Mouse (Mus musculus) midbrain, embryonic 10.5 days (tissue): Measurements from ENCODE around the gene Timm10. TPM values are rescaled to one million over a fixed set of nuclear protein-coding genes. Genes with fewer than 3 reads are reported as not detected.

Source experiments
- DNase-seq: peaks from one replicate; pipeline ENCODE4 v3.0.0-alpha.2; 2017; ENCODE audit warnings: low spot score
- H3K27ac ChIP-seq: fragments of 300-500 bp; sonication (generic); replicated peaks from 2 replicates; pipeline ENCODE4 v1.5.1; 2016; ENCODE audit warnings: mild to moderate bottlenecking
- H3K27me3 ChIP-seq: fragments of 300-500 bp; sonication (generic); 2 replicates; pipeline ENCODE4 v1.6.1; 2016; ENCODE audit warnings: low read depth, mild to moderate bottlenecking; ENCODE audit not compliant: poor library complexity, severe bottlenecking
- H3K36me3 ChIP-seq: fragments of 300-500 bp; sonication (generic); 2 replicates; pipeline ENCODE4 v1.6.1; 2016; ENCODE audit warnings: mild to moderate bottlenecking, moderate library complexity
- H3K4me1 ChIP-seq: fragments of 300-500 bp; sonication (generic); 2 replicates; pipeline ENCODE4 v1.6.1; 2016
- H3K4me3 ChIP-seq: fragments of 300-500 bp; sonication (generic); 2 replicates; pipeline ENCODE4 v1.5.1; 2016; ENCODE audit warnings: mild to moderate bottlenecking, moderate library complexity
- H3K9me3 ChIP-seq: fragments of 300-500 bp; sonication (generic); replicated peaks from 2 replicates; pipeline ENCODE4 v1.6.1; 2016; ENCODE audit warnings: mild to moderate bottlenecking
- WGBS: fragments of 180-500 bp; shearing (Covaris S2); methylation state at CpG from one replicate; pipeline ENCODE4 v1.1.7; 2016; 5-methylcytosine and 5-hydroxymethylcytosine counted together
- polyA plus RNA-seq: library from polyadenylated mRNA; unstranded; fragments of >200 nt; fragmentation: Nextera tagmentation; extraction: Ambion mirVana; gene quantifications from 2 replicates; pipeline ENCODE4 v1.2.1, GENCODE M21; 2016

Gene Timm10
- 56.4 and 64.0 TPM in 2 replicates for polyA plus RNA-seq

- Histone ChIP-seq H3K27ac (peak within 1 kb of the TSS; percentile 82), H3K36me3 (peaks cover 25% of the 10 kb centered on the region), H3K9me3 (no peaks in the 10 kb centered on the region), H3K4me3 (peak within 1 kb of the TSS; percentile 72), H3K27me3 (no peaks in the 10 kb centered on the region), H3K4me1 (peaks cover 15% of the 10 kb centered on the region)
- DNase-seq: peak; percentile 93
- under 1% methylated on average over 34 of the region's 34 CpGs for WGBS
Observed at GRCm38 (mm10) chr2:84826488-84827282, at the start of gene Timm10. TSS of gene Timm10 (plus strand) at chr2:84826997.

GRCm38 (mm10) chr2:84777706-84778105 lies 49.1 kb upstream of the Timm10 start:
- Histone ChIP-seq H3K27me3 (0 out of 2 replicates have a peak, but pooled peaks cover 4% of the 10 kb centered on the region), H3K36me3 (no peaks in the 10 kb centered on the region), H3K4me3 (no peak overlapping the region), H3K27ac (peak overlapping the region; percentile 46), H3K9me3 (no peaks in the 10 kb centered on the region), H3K4me1 (peaks cover 34% of the 10 kb centered on the region)
- WGBS: 61% methylated on average over 3 of the region's 3 CpGs
- no peak for DNase-seq

GRCm38 (mm10) chr2:84779210-84779609 lies 47.6 kb upstream of the Timm10 start:
- Histone ChIP-seq H3K4me3 (no peak overlapping the region), H3K36me3 (no peaks in the 10 kb centered on the region), H3K27ac (no peak overlapping the region), H3K4me1 (peaks cover 21% of the 10 kb centered on the region), H3K9me3 (no peaks in the 10 kb centered on the region), H3K27me3 (no peaks in the 10 kb centered on the region)
- no peak for DNase-seq
- 63% methylated on average over 6 of the region's 6 CpGs for WGBS

GRCm38 (mm10) chr2:84783315-84783714 lies 43.5 kb upstream of the Timm10 start:
- no peaks in the 10 kb centered on the region for H3K27me3 ChIP-seq
- DNase-seq: no peak
- H3K27ac ChIP-seq: no peak overlapping the region
- H3K36me3 ChIP-seq: no peaks in the 10 kb centered on the region
- no peaks in the 10 kb centered on the region for H3K9me3 ChIP-seq
- no peak overlapping the region for H3K4me3 ChIP-seq
- WGBS: 90% methylated on average over 1 of the region's 1 CpGs
- H3K4me1 ChIP-seq: no peaks in the 10 kb centered on the region

GRCm38 (mm10) chr2:84783840-84784566 lies 42.8 kb upstream of the Timm10 start:
- 88% methylated on average over 3 of the region's 3 CpGs for WGBS
- no peaks in the 10 kb centered on the region for H3K9me3 ChIP-seq
- H3K27ac ChIP-seq: no peak overlapping the region
- H3K36me3 ChIP-seq: no peaks in the 10 kb centered on the region
- no peak for DNase-seq
- no peaks in the 10 kb centered on the region for H3K27me3 ChIP-seq
- no peaks in the 10 kb centered on the region for H3K4me1 ChIP-seq
- H3K4me3 ChIP-seq: no peak overlapping the region

GRCm38 (mm10) chr2:84788316-84788715 lies 38.5 kb upstream of the Timm10 start:
- H3K9me3 ChIP-seq: no peaks in the 10 kb centered on the region
- H3K27ac ChIP-seq: no peak overlapping the region
- H3K4me3 ChIP-seq: no peak overlapping the region
- WGBS: 85% methylated on average over 3 of the region's 3 CpGs
- H3K4me1 ChIP-seq: 0 out of 2 replicates have a peak, but pooled peaks cover 8% of the 10 kb centered on the region
- H3K27me3 ChIP-seq: no peaks in the 10 kb centered on the region
- no peaks in the 10 kb centered on the region for H3K36me3 ChIP-seq
- no peak for DNase-seq

GRCm38 (mm10) chr2:84790418-84790817 lies 36.4 kb upstream of the Timm10 start:
- 55% methylated on average over 9 of the region's 9 CpGs for WGBS
- no peak overlapping the region for H3K27ac ChIP-seq
- peaks cover 14% of the 10 kb centered on the region; the same call in 1 of the 2 replicates for H3K9me3 ChIP-seq
- no peak overlapping the region for H3K4me3 ChIP-seq
- no peaks in the 10 kb centered on the region for H3K36me3 ChIP-seq
- no peaks in the 10 kb centered on the region for H3K27me3 ChIP-seq
- 0 out of 2 replicates have a peak, but pooled peaks cover 8% of the 10 kb centered on the region for H3K4me1 ChIP-seq
- DNase-seq: no peak

GRCm38 (mm10) chr2:84792516-84792915 lies 34.3 kb upstream of the Timm10 start:
- 91% methylated on average over 3 of the region's 3 CpGs for WGBS
- Histone ChIP-seq H3K4me1 (0 out of 2 replicates have a peak, but pooled peaks cover 8% of the 10 kb centered on the region), H3K27ac (no peak overlapping the region), H3K27me3 (no peaks in the 10 kb centered on the region), H3K36me3 (no peaks in the 10 kb centered on the region), H3K9me3 (peaks cover 20% of the 10 kb centered on the region; the same call in 1 of the 2 replicates), H3K4me3 (no peak overlapping the region)
- no peak for DNase-seq

GRCm38 (mm10) chr2:84793154-84793553 lies 33.6 kb upstream of the Timm10 start:
- Histone ChIP-seq H3K9me3 (peaks cover 20% of the 10 kb centered on the region; the same call in 1 of the 2 replicates), H3K36me3 (no peaks in the 10 kb centered on the region), H3K27ac (no peak overlapping the region), H3K4me1 (peaks cover 14% of the 10 kb centered on the region; the same call in 1 of the 2 replicates), H3K4me3 (no peak overlapping the region), H3K27me3 (no peaks in the 10 kb centered on the region)
- 92% methylated on average over 3 of the region's 3 CpGs for WGBS
- no peak for DNase-seq

GRCm38 (mm10) chr2:84793871-84794270 lies 32.9 kb upstream of the Timm10 start:
- H3K27ac ChIP-seq: no peak overlapping the region
- 88% methylated on average over 3 of the region's 3 CpGs for WGBS

GRCm38 (mm10) chr2:84797833-84798492 lies 28.8 kb upstream of the Timm10 start:
- Histone ChIP-seq H3K9me3 (peaks cover 20% of the 10 kb centered on the region; the same call in 1 of the 2 replicates), H3K27ac (peak overlapping the region; percentile 86), H3K4me3 (peak overlapping the region; percentile 74), H3K36me3 (no peaks in the 10 kb centered on the region), H3K4me1 (peaks cover 13% of the 10 kb centered on the region; the same call in 1 of the 2 replicates), H3K27me3 (0 out of 2 replicates have a peak, but pooled peaks cover 4% of the 10 kb centered on the region)
- DNase-seq: peak; percentile 86
- WGBS: 10% methylated on average over 13 of the region's 13 CpGs

More at GRCm38 (mm10) chr2:84793871-84794270, 32.9 kb upstream of the Timm10 start:
- no peak for DNase-seq
- Histone ChIP-seq H3K36me3 (no peaks in the 10 kb centered on the region), H3K4me1 (peaks cover 17% of the 10 kb centered on the region; the same call in 1 of the 2 replicates), H3K27me3 (no peaks in the 10 kb centered on the region), H3K9me3 (peaks cover 20% of the 10 kb centered on the region; the same call in 1 of the 2 replicates), H3K4me3 (no peak overlapping the region)

- peak within 1 kb of the TSS; percentile 86 for H3K27ac ChIP-seq
- DNase-seq: peak; percentile 79
Observed at GRCm38 (mm10) chr2:84798493-84798921, 28.3 kb upstream of the Timm10 start, which contains the start of gene Ube2l6. TSS of gene Ube2l6 (plus strand) at chr2:84798828.

More at GRCm38 (mm10) chr2:84798493-84798921, 28.3 kb upstream of the Timm10 start, which contains the start of gene Ube2l6:
- 0 out of 2 replicates have a peak, but pooled peaks cover 4% of the 10 kb centered on the region for H3K27me3 ChIP-seq
- under 1% methylated on average over 21 of the region's 21 CpGs for WGBS
- H3K4me3 ChIP-seq: peak within 1 kb of the TSS; percentile 74
- no peaks in the 10 kb centered on the region for H3K36me3 ChIP-seq
- H3K9me3 ChIP-seq: peaks cover 20% of the 10 kb centered on the region; the same call in 1 of the 2 replicates
- H3K4me1 ChIP-seq: peaks cover 13% of the 10 kb centered on the region; the same call in 1 of the 2 replicates
